Mouse (Mus musculus): ENCODE measurements at regions not wholly inside any gene's neighbourhood (a gene's known extent, or its start where the extent isn't known, plus 50 kb on each side); places are given as distances from the start of the nearest gene placed in this dataset.

- H3K4me1 ChIP-seq (replicated peaks; ENCODE audit: control insufficient read depth, insufficient read depth, low read length), result no peaks in the 10 kb centered on the region
- WGBS, result 95% methylated on average over 9 of the region's 9 CpGs
Observed at GRCm38 (mm10) chr6:35395726-35396125, 69.8 kb upstream of the Fam180a start.

GRCm38 (mm10) chr6:35388827-35389226, 62.9 kb upstream of the Fam180a start:
- Histone ChIP-seq H3K4me1 (replicated peaks; ENCODE audit: control insufficient read depth, insufficient read depth, low read length) (no peaks in the 10 kb centered on the region), H3K27ac (ENCODE audit: control insufficient read depth, insufficient read depth, low read length) (no peak overlapping the region), H3K4me3 (ENCODE audit: control insufficient read depth, insufficient read depth, low read length) (no peak overlapping the region), H3K36me3 (ENCODE audit: control insufficient read depth, insufficient read depth, low read length) (no peaks in the 10 kb centered on the region), H3K27me3 (ENCODE audit: control insufficient read depth, insufficient read depth, low read length) (no peaks in the 10 kb centered on the region)
- no peak for DNase-seq
- WGBS, result 81% methylated on average over 3 of the region's 3 CpGs
- TF ChIP-seq CTCF (IDR thresholded peaks at IDR 0.05; ENCODE audit: borderline replicate concordance, control insufficient read depth, extremely low read depth, insufficient read depth, low read length, poor library complexity) (no peak), POLR2A (IDR thresholded peaks at IDR 0.05; ENCODE audit: control insufficient read depth, extremely low read depth, insufficient read depth, low read length, poor library complexity) (no peak)

More at GRCm38 (mm10) chr6:35395726-35396125, 69.8 kb upstream of the Fam180a start:
- H3K27me3 ChIP-seq (ENCODE audit: control insufficient read depth, insufficient read depth, low read length), result no peaks in the 10 kb centered on the region
- TF ChIP-seq CTCF (IDR thresholded peaks at IDR 0.05; ENCODE audit: borderline replicate concordance, control insufficient read depth, extremely low read depth, insufficient read depth, low read length, poor library complexity) (no peak), POLR2A (IDR thresholded peaks at IDR 0.05; ENCODE audit: control insufficient read depth, extremely low read depth, insufficient read depth, low read length, poor library complexity) (no peak)
- H3K4me3 ChIP-seq (ENCODE audit: control insufficient read depth, insufficient read depth, low read length), result no peak overlapping the region
- no peak for DNase-seq
- no peaks in the 10 kb centered on the region for H3K36me3 ChIP-seq (ENCODE audit: control insufficient read depth, insufficient read depth, low read length)
- no peak overlapping the region for H3K27ac ChIP-seq (ENCODE audit: control insufficient read depth, insufficient read depth, low read length)

GRCm38 (mm10) chr6:35381536-35381935, 55.6 kb upstream of the Fam180a start:
- Histone ChIP-seq H3K4me3 (ENCODE audit: control insufficient read depth, insufficient read depth, low read length) (no peak overlapping the region), H3K27ac (ENCODE audit: control insufficient read depth, insufficient read depth, low read length) (no peak overlapping the region), H3K4me1 (replicated peaks; ENCODE audit: control insufficient read depth, insufficient read depth, low read length) (no peaks in the 10 kb centered on the region), H3K36me3 (ENCODE audit: control insufficient read depth, insufficient read depth, low read length) (no peaks in the 10 kb centered on the region), H3K27me3 (ENCODE audit: control insufficient read depth, insufficient read depth, low read length) (no peaks in the 10 kb centered on the region)
- TF ChIP-seq CTCF (IDR thresholded peaks at IDR 0.05; ENCODE audit: borderline replicate concordance, control insufficient read depth, extremely low read depth, insufficient read depth, low read length, poor library complexity), result no peak
- TF ChIP-seq POLR2A (IDR thresholded peaks at IDR 0.05; ENCODE audit: control insufficient read depth, extremely low read depth, insufficient read depth, low read length, poor library complexity), result no peak
- 73% methylated on average over 3 of the region's 3 CpGs for WGBS
- DNase-seq, result no peak

GRCm38 (mm10) chr6:35380721-35381466, 55.0 kb upstream of the Fam180a start:
- WGBS, result 28% methylated on average over 11 of the region's 11 CpGs
- Histone ChIP-seq H3K27ac (ENCODE audit: control insufficient read depth, insufficient read depth, low read length) (no peak overlapping the region), H3K4me1 (replicated peaks; ENCODE audit: control insufficient read depth, insufficient read depth, low read length) (no peaks in the 10 kb centered on the region), H3K27me3 (ENCODE audit: control insufficient read depth, insufficient read depth, low read length) (no peaks in the 10 kb centered on the region), H3K4me3 (ENCODE audit: control insufficient read depth, insufficient read depth, low read length) (no peak overlapping the region), H3K36me3 (ENCODE audit: control insufficient read depth, insufficient read depth, low read length) (no peaks in the 10 kb centered on the region)
- TF ChIP-seq CTCF (IDR thresholded peaks at IDR 0.05; ENCODE audit: borderline replicate concordance, control insufficient read depth, extremely low read depth, insufficient read depth, low read length, poor library complexity), result peak; percentile 31; the same call in 1 of the 2 replicates
- TF ChIP-seq POLR2A (IDR thresholded peaks at IDR 0.05; ENCODE audit: control insufficient read depth, extremely low read depth, insufficient read depth, low read length, poor library complexity), result no peak
- DNase-seq, result peak; percentile 8

- H3K4me1 ChIP-seq (replicated peaks; ENCODE audit: control insufficient read depth, insufficient read depth, low read length), result no peaks in the 10 kb centered on the region
- no peak overlapping the region for H3K4me3 ChIP-seq (ENCODE audit: control insufficient read depth, insufficient read depth, low read length)
- DNase-seq, result peak; percentile 73
Observed at GRCm38 (mm10) chr6:35379890-35380289, 53.9 kb upstream of the Fam180a start.

GRCm38 (mm10) chr6:35378851-35379250, 52.9 kb upstream of the Fam180a start:
- 98% methylated on average over 6 of the region's 6 CpGs for WGBS
- H3K27ac ChIP-seq (ENCODE audit: control insufficient read depth, insufficient read depth, low read length), result 0 out of 2 replicates have a peak overlapping the region, but pooled peaks have one; percentile 35
- DNase-seq, result no peak
- H3K36me3 ChIP-seq (ENCODE audit: control insufficient read depth, insufficient read depth, low read length), result no peaks in the 10 kb centered on the region
- H3K4me1 ChIP-seq (replicated peaks; ENCODE audit: control insufficient read depth, insufficient read depth, low read length), result no peaks in the 10 kb centered on the region
- no peak for TF ChIP-seq POLR2A (IDR thresholded peaks at IDR 0.05; ENCODE audit: control insufficient read depth, extremely low read depth, insufficient read depth, low read length, poor library complexity)
- H3K27me3 ChIP-seq (ENCODE audit: control insufficient read depth, insufficient read depth, low read length), result no peaks in the 10 kb centered on the region
- no peak overlapping the region for H3K4me3 ChIP-seq (ENCODE audit: control insufficient read depth, insufficient read depth, low read length)

More at GRCm38 (mm10) chr6:35379890-35380289, 53.9 kb upstream of the Fam180a start:
- 11% methylated on average over 8 of the region's 8 CpGs for WGBS
- Histone ChIP-seq H3K27me3 (ENCODE audit: control insufficient read depth, insufficient read depth, low read length) (no peaks in the 10 kb centered on the region), H3K36me3 (ENCODE audit: control insufficient read depth, insufficient read depth, low read length) (no peaks in the 10 kb centered on the region), H3K27ac (ENCODE audit: control insufficient read depth, insufficient read depth, low read length) (no peak overlapping the region)
- TF ChIP-seq CTCF (IDR thresholded peaks at IDR 0.05; ENCODE audit: borderline replicate concordance, control insufficient read depth, extremely low read depth, insufficient read depth, low read length, poor library complexity) (peak; percentile 96), POLR2A (IDR thresholded peaks at IDR 0.05; ENCODE audit: control insufficient read depth, extremely low read depth, insufficient read depth, low read length, poor library complexity) (no peak)

Data from thymus, adult 2 months (tissue).